Mouse (Mus musculus) embryo, embryonic 11 days (tissue): ENCODE measurements at regions not wholly inside any gene's neighbourhood (a gene's known extent, or its start where the extent isn't known, plus 50 kb on each side); places are given as distances from the start of the nearest gene placed in this dataset.

ENCODE experiments used
- DNase-seq: peaks from one replicate; pipeline ENCODE4 v3.0.0-alpha.2; 2015

DNA sequence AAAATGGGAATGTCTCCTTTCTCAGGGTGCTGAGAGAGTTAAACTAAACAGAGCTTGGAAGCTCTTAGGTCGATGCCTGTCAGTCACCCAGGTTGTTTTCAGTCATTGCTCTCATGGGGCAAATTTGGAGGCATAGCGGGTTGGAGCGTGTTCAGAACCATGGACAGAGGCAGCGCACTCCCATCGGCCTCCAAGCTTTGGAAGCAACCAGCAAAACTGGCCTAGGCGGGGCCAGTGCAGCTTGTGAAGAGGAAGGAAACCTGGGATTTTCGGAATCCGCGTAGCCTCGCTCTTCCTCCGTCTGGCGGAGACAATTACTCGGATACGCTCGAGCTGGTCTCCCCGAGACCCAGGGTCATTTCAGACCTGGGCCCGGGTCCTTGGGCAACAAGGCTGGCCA, 63.4 kb upstream of the Pax2 start:
- peak; percentile 88 for DNase-seq

DNA sequence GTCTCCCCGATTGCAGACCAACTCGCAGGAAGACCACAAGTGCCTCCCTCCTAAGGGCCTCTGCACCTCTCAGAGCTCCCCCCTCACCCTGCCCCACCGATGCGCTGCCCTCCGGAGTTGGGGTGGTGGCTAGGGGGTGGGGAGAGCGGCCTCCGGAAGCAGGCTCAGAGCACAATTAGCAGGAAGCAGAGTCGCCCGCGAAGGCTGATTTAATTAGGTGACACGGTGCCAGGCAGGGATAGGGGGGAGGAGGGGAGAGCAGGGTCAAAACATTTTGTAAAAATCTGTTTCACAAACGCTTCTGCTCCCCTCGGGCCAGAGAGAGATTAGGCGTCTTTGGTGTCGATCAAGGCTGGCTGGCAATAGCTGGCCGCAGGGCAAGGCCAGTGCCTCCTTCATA, 63.0 kb upstream of the Pax2 start:
- DNase-seq, result no peak

DNA sequence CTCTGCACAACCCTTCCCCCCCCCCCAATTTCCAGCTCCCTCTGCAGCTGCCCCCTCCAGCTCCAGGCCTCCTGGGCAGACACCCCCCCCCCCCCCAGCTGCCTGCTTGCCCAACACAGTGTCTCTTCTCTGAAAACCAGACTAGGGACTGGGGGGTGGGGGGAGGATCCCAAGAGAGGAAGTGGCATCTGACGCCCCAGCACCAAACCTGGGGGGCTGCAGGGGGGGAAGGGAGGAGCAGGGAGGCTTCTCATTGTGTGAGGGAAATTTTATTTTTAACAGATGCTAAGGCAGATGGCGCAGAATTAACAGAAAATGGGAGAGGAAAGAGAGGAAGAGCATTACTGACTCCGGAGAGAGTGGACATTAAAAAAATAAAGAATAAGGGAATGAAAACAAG, 60.5 kb upstream of the Pax2 start:
- DNase-seq, result no peak

GRCm38 (mm10) chr19:44696059-44696712, 59.7 kb upstream of the Pax2 start:
- DNase-seq, result no peak

DNA sequence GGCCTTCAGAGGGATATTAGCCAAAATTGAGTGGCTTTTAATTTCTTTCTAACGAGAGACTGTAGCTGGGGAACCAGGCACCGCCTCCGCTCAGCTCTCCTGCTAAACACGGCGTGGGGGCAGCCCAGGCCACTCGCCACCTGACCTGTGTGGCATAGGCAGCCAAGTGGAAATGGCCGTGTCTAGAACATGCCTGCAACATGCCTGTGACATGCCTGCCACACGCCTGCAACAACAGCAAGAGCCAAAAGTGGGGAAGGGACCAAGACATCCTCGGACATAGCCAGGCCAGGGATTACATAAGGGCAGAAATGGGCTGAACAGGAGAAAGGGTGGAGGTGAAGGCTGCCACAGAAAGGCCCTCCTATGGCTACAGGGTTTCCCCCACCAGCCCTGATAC, 59.1 kb upstream of the Pax2 start:
- DNase-seq, result no peak

- DNase-seq, result peak; percentile 49
Observed at GRCm38 (mm10) chr19:44698382-44699256, 57.2 kb upstream of the Pax2 start.
